Mouse (Mus musculus) hindbrain, postnatal 0 days (tissue): ENCODE results near the gene Myo6. TPM values are rescaled to one million over a fixed set of nuclear protein-coding genes. Genes with fewer than 3 reads are reported as not detected.
A peak's percentile ranks its signal among the peaks of the same experiment; 100 is the strongest.

ENCODE experiments used
- ATAC-seq: fragments of 200-750 bp; cut with Nextera tagmentation; 2 replicates; pipeline ENCODE4 v1.8.0; 2017; ENCODE audit warnings: mild to moderate bottlenecking, moderate TSS enrichment, moderate library complexity
- DNase-seq: peaks from one replicate; pipeline ENCODE4 v3.0.0-alpha.2; 2015; ENCODE audit warnings: low spot score
- H3K27ac ChIP-seq: fragments of 300-500 bp; sonication (generic); 2 replicates; pipeline ENCODE4 v1.5.1; 2014; ENCODE audit warnings: mild to moderate bottlenecking
- H3K27me3 ChIP-seq: fragments of 300-500 bp; sonication (generic); 2 replicates; pipeline ENCODE4 v1.6.1; 2014; ENCODE audit warnings: low read length, mixed read lengths; ENCODE audit not compliant: insufficient read depth
- H3K36me3 ChIP-seq: fragments of 300-500 bp; sonication (generic); 2 replicates; pipeline ENCODE4 v1.6.1; 2014; ENCODE audit warnings: low read length, mixed read lengths; ENCODE audit not compliant: insufficient read depth
- H3K4me1 ChIP-seq: fragments of 300-500 bp; sonication (generic); 2 replicates; pipeline ENCODE4 v1.6.1; 2014; ENCODE audit warnings: antibody characterized with exemption, low read length, mixed read lengths; ENCODE audit not compliant: insufficient read depth
- H3K4me2 ChIP-seq: fragments of 300-500 bp; sonication (generic); 2 replicates; pipeline ENCODE4 v1.6.1; 2014; ENCODE audit warnings: low read depth, mild to moderate bottlenecking, low read length, moderate library complexity, mixed read lengths
- H3K4me3 ChIP-seq: fragments of 300-500 bp; sonication (generic); 2 replicates; pipeline ENCODE4 v1.5.1; 2014; ENCODE audit warnings: low read length
- H3K9ac ChIP-seq: fragments of 300-500 bp; sonication (generic); replicated peaks from 2 replicates; pipeline ENCODE4 v1.6.1; 2014; ENCODE audit warnings: mild to moderate bottlenecking, low read length, moderate library complexity, mixed read lengths
- H3K9me3 ChIP-seq: fragments of 300-500 bp; sonication (generic); 2 replicates; pipeline ENCODE4 v1.6.1; 2016; ENCODE audit warnings: low read length, mixed read lengths
- CTCF ChIP-seq: IDR thresholded peaks from 2 replicates; pipeline ENCODE4 v1.5.1; 2016; ENCODE audit warnings: antibody characterized with exemption, control low read depth, low read depth
- WGBS: fragments of 180-500 bp; shearing (Covaris S2); extraction: QIAGEN DNeasy Blood & Tissue Kit; methylation state at CpG from one replicate; pipeline ENCODE4 v1.1.7; 2014; 5-methylcytosine and 5-hydroxymethylcytosine counted together
- polyA plus RNA-seq: library from polyadenylated mRNA; unstranded; fragments of >200 nt; fragmentation: Nextera tagmentation; extraction: Ambion mirVana; gene quantifications from 2 replicates; pipeline ENCODE4 v1.2.1, GENCODE M21; 2015
- total RNA-seq: library from RNA; depleted of rRNA; stranded (reverse); fragments of >200 nt; gene quantifications from 2 replicates; pipeline ENCODE4 v1.2.3, GENCODE M21; 2014

The Myo6 gene
- total and polyA plus RNA-seq, 2 experiments from 2014 or later, result 32.6 to 48.4 TPM

DNA sequence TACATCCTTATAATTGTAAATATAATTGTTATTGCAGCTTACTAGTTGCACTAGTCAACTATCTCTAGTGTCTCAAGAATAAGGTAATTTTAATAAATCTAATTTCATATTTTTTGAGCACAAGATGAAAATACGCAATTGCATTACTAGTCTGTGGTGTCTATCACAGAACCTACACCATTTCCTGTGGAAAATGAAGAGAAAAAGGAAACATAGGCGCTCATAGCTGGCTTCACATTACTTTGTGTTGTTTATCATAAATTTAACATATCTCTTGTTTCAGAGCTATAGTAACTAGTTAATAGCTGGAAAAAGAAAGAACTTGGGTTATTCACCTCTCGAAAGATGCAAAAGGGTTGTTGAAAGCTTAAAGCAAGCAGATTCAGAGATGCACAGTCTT is 117.6 kb downstream of the Myo6 start:
- no peak overlapping the region for H3K4me2 ChIP-seq
- TF ChIP-seq CTCF, result no peak
- H3K27me3 ChIP-seq, result no peaks in the 10 kb centered on the region
- no peak overlapping the region for H3K27ac ChIP-seq
- no peaks in the 10 kb centered on the region for H3K9me3 ChIP-seq
- H3K4me1 ChIP-seq, result no peaks in the 10 kb centered on the region
- H3K4me3 ChIP-seq, result no peak overlapping the region
- WGBS, result 96% methylated on average over 3 of the region's 3 CpGs
- H3K36me3 ChIP-seq, result peaks cover 4% of the 10 kb centered on the region; the same call in 1 of the 2 replicates
- H3K9ac ChIP-seq, result no peak overlapping the region
- DNase-seq, result no peak
- no peak for ATAC-seq

DNA sequence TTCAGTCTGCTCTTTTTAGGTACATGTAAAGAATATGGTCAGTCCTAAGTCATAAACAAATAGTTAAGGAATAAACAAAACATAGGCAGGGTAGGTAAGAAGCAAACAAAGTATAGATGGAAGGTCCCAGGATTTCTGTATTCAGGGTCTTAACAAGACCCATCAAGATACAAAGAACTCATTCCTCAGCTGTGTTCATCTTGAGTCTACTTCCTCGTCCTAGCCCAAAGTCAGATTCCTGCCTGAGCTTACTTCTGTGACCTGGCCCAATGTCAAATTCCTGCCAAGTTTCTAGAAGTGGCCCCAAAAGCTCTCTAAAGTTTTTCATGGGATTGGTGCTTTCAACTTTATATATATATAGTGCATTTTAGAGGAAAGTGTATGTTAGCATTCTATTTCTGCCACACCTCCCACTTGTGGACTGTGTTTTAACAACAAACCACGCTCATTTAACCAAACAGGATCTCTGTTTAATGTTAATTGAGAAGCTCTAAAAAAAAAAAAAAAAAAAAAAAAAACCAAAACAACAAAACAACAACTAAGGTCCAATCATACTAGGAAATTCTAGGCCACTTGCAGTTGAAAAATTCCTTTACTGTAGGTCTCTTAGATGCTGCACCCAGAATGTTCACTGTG is 119.8 kb downstream of the Myo6 start:
- H3K9ac ChIP-seq, result no peak overlapping the region
- no peak overlapping the region for H3K27ac ChIP-seq
- H3K4me3 ChIP-seq, result no peak overlapping the region
- peaks cover 4% of the 10 kb centered on the region; the same call in 1 of the 2 replicates for H3K36me3 ChIP-seq
- no peaks in the 10 kb centered on the region for H3K4me1 ChIP-seq
- no peaks in the 10 kb centered on the region for H3K9me3 ChIP-seq
- 84% methylated on average over 2 of the region's 2 CpGs for WGBS
- DNase-seq (no peak), ATAC-seq (no peak)
- no peaks in the 10 kb centered on the region for H3K27me3 ChIP-seq
- no peak overlapping the region for H3K4me2 ChIP-seq
- TF ChIP-seq CTCF, result no peak

- H3K9me3 ChIP-seq, result no peaks in the 10 kb centered on the region
These were observed 122.0 kb downstream of the Myo6 start for GRCm38 (mm10) chr9:80286845-80287244.

DNA sequence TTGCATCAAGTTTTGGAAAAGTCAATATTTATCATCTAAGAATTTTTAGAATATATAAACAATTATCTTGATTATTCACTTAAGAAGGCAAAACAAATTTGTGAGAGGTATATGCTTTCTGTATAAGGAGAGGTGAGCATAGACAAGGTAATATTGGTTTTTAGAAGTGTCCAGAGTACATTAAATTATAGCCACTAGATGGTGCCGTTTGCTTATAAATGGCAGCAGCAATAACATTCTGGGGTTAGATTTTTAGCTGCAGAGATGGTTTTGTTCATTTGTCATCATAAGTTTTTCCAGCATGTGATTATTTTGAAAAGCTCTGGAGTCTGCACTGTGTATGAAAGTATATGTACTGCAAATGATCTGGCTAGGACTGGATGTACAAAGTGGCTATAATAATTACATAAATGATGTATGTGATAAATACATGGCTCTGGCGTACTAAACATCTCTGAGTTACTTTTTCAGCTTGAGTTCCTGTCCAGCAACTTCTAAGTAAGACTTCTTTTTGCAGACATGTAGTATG is 128.3 kb downstream of the Myo6 start:
- WGBS, result 58% methylated on average over 2 of the region's 2 CpGs
- peak; percentile 70 for TF ChIP-seq CTCF
- Histone ChIP-seq H3K27ac (no peak overlapping the region), H3K9ac (no peak overlapping the region), H3K36me3 (peaks cover 5% of the 10 kb centered on the region; the same call in 1 of the 2 replicates), H3K4me3 (no peak overlapping the region), H3K27me3 (no peaks in the 10 kb centered on the region), H3K4me1 (no peaks in the 10 kb centered on the region), H3K4me2 (no peak overlapping the region), H3K9me3 (no peaks in the 10 kb centered on the region)
- ATAC-seq, result no peak
- peak; percentile 83 for DNase-seq

More at GRCm38 (mm10) chr9:80286845-80287244, 122.0 kb downstream of the Myo6 start:
- no peak overlapping the region for H3K4me3 ChIP-seq
- 89% methylated on average over 7 of the region's 7 CpGs for WGBS
- H3K9ac ChIP-seq, result no peak overlapping the region
- TF ChIP-seq CTCF, result no peak
- no peaks in the 10 kb centered on the region for H3K4me1 ChIP-seq
- DNase-seq, result no peak
- H3K27ac ChIP-seq, result no peak overlapping the region
- no peak overlapping the region for H3K4me2 ChIP-seq
- H3K27me3 ChIP-seq, result no peaks in the 10 kb centered on the region
- peaks cover 9% of the 10 kb centered on the region; the same call in 1 of the 2 replicates for H3K36me3 ChIP-seq
- no peak for ATAC-seq

GRCm38 (mm10) chr9:80296086-80296485 is 131.3 kb downstream of the Myo6 start:
- Histone ChIP-seq H3K4me1 (no peaks in the 10 kb centered on the region), H3K9ac (no peak overlapping the region), H3K36me3 (no peaks in the 10 kb centered on the region; the same call in 1 of the 2 replicates), H3K4me2 (no peak overlapping the region), H3K27me3 (no peaks in the 10 kb centered on the region), H3K27ac (no peak overlapping the region), H3K9me3 (no peaks in the 10 kb centered on the region), H3K4me3 (no peak overlapping the region)
- DNase-seq, result no peak
- ATAC-seq, result no peak
- 72% methylated on average over 4 of the region's 4 CpGs for WGBS
- no peak for TF ChIP-seq CTCF

GRCm38 (mm10) chr9:80299031-80299430 is 134.2 kb downstream of the Myo6 start:
- Histone ChIP-seq H3K4me3 (no peak overlapping the region), H3K9ac (no peak overlapping the region), H3K36me3 (no peaks in the 10 kb centered on the region), H3K4me2 (no peak overlapping the region), H3K4me1 (no peaks in the 10 kb centered on the region), H3K27ac (no peak overlapping the region), H3K9me3 (no peaks in the 10 kb centered on the region), H3K27me3 (no peaks in the 10 kb centered on the region)
- no peak for ATAC-seq
- 91% methylated on average over 9 of the region's 9 CpGs for WGBS
- no peak for TF ChIP-seq CTCF
- DNase-seq, result no peak

- TF ChIP-seq CTCF, result peak; percentile 32; the same call in 1 of the 2 replicates
- H3K9ac ChIP-seq, result no peak overlapping the region
- no peaks in the 10 kb centered on the region for H3K4me1 ChIP-seq
- no peaks in the 10 kb centered on the region for H3K27me3 ChIP-seq
- ATAC-seq (no peak), DNase-seq (peak; percentile 24)
- WGBS, result 80% methylated on average over 4 of the region's 4 CpGs
- H3K4me2 ChIP-seq, result no peak overlapping the region
- no peaks in the 10 kb centered on the region for H3K36me3 ChIP-seq
- H3K27ac ChIP-seq, result no peak overlapping the region
- H3K9me3 ChIP-seq, result no peaks in the 10 kb centered on the region
- H3K4me3 ChIP-seq, result no peak overlapping the region
These were observed 138.7 kb downstream of the Myo6 start for GRCm38 (mm10) chr9:80303518-80303917.
